Mouse (Mus musculus) E14TG2a.4 (cell line): ENCODE measurements at regions not wholly inside any gene's neighbourhood (a gene's known extent, or its start where the extent isn't known, plus 50 kb on each side); places are given as distances from the start of the nearest gene placed in this dataset.

Experiments
- CTCF ChIP-seq: conservative IDR thresholded peaks from 2 replicates; pipeline ENCODE4 v1.5.1; 2014; ENCODE audit warnings: low read length
- POU5F1 ChIP-seq: IDR thresholded peaks from 2 replicates; pipeline ENCODE4 v1.6.1; 2014; ENCODE audit warnings: low read length, borderline replicate concordance

DNA sequence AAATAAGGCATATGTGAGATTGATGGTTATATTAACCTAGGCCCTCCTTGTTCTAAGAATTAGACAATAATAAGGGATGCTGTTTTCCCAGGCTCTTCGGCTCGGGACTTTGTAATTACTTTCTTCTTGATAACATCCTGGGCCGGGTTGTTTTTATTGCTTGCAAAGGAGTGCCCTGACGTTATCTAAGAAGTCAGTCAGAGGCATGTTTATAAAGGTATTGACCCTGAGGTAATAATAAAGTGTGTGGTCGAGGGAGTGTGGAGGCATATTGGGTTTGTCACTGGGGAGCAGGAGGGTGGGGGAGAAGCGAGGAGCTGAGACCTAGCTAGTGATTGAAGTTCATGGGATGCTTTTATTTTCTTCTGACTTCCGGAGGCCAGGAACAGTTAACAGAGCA is 221.5 kb downstream of the Ppp4r2 start:
- TF ChIP-seq CTCF (no peak), POU5F1 (no peak)
